9 mouse cellular contexts compared by ENCODE assay signal in the genomic region with DNA sequence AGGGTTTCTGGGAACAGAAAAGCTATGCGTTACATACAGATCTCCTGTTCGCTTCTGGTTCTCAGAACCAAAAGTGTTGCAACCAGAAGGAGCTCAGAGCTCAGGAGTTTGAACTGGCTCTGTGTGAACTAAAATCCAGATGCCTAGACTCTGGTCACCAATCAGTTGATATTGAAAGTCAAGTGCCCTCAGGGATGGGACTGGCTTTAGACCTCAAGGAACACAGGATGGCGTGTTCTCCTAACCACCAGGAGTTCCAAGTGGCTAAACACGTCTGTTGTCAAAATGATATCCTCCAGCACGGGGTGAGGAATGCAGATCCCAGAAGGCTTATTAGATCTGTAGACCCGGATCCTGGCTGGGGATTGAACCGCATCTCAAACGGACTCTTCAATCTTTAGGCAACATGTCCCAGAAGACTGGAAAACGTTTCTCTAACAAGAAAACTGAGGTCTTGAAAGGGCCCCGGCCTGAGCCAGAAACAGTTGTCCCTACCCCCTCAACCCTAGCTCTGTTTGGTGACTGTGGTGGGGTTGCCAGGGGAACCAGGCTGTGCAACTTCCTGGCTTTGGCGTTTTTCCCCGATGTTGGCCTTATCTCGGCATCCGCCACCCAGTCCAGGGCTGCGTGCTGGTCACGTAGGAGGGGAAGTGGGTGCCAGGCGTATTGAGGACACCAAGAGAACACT. TPM values are rescaled to one million over a fixed set of nuclear protein-coding genes. Genes with fewer than 3 reads are reported as not detected.
A peak's percentile ranks its signal among the peaks of the same experiment; 100 is the strongest.
DNase-seq lines count a peak whose midpoint lies in the region; ATAC-seq and TF ChIP-seq lines count a peak whose summit lies in the region.
"Had no signal": no experiment of that assay in that cellular context is flagged by ENCODE, and none has a peak within 500 bp of the region (broad histone marks: within the 10 kb centered on the region; RNA-seq: fewer than 3 reads in every experiment).

No protein-coding gene starts in this region.

- 0 out of 2 replicates have a peak, but pooled peaks cover 7% of the 10 kb centered on the region for H3K4me1 ChIP-seq in hindbrain, embryonic 14.5 days (replicated peaks; ENCODE audit: control insufficient read depth, insufficient read depth, low read length)
- peaks cover 63% of the 10 kb centered on the region for H3K4me1 ChIP-seq in liver, embryonic 13.5 days (replicated peaks)
- H3K4me1 ChIP-seq in small intestine, adult 2 months (ENCODE audit: control insufficient read depth, insufficient read depth, insufficient read length, low read length), result peaks cover 22% of the 10 kb centered on the region

- DNase-seq in left cerebral cortex, adult 2 months (ENCODE audit: extremely low spot score in 1 of 2, low spot score in 2 of 2), result peak in 1 of 2 experiments; percentile 23
- no peak for DNase-seq in left cerebral cortex, postnatal 14 days (ENCODE audit: low spot score in 2 of 2)
- no peak for DNase-seq in hindbrain, embryonic 14.5 days (ENCODE audit: low spot score)
- peak; percentile 34 for DNase-seq in liver, embryonic 13.5 days
- no peak for DNase-seq in frontal cortex, postnatal 36 days (ENCODE audit: low spot score in 2 of 2)
- no peak for DNase-seq in adipocyte (ENCODE audit: low spot score)

- peak overlapping the region; percentile 16; the same call in 1 of the 2 replicates for H3K27ac ChIP-seq in left cerebral cortex, adult 2 months
- H3K27ac ChIP-seq in hindbrain, embryonic 14.5 days, result no peak overlapping the region
- peak overlapping the region; percentile 69 for H3K27ac ChIP-seq in liver, embryonic 13.5 days
- peak overlapping the region; percentile 81 for H3K27ac ChIP-seq in small intestine, adult 2 months (ENCODE audit: insufficient read depth, low read depth, low read length)
- H3K27ac ChIP-seq: neural tube, embryonic 12.5 days had no signal

- peak; percentile 77 for ATAC-seq in common myeloid progenitor, adult 5-6 weeks (replicated peaks; ENCODE audit: low read depth, poor library complexity, severe bottlenecking)
- peak; percentile 41; the same call in 1 of the 2 replicates for ATAC-seq in hindbrain, embryonic 14.5 days (ENCODE audit: low FRiP score)
- ATAC-seq in liver, embryonic 13.5 days (ENCODE audit: low read depth), result peak; percentile 66

- H3K4me2 ChIP-seq in hindbrain, embryonic 14.5 days (replicated peaks), result no peak overlapping the region
- H3K4me2 ChIP-seq in liver, embryonic 13.5 days, result peak overlapping the region; percentile 51

- no peak for TF ChIP-seq CTCF in left cerebral cortex, adult 2 months (IDR thresholded peaks at IDR 0.05)
- no peak for TF ChIP-seq CTCF in small intestine, adult 2 months (IDR thresholded peaks at IDR 0.05; ENCODE audit: extremely low read depth, insufficient read length, insufficient replicate concordance, low read depth, low read length)

- TF ChIP-seq POLR2A in small intestine, adult 2 months (IDR thresholded peaks at IDR 0.05; ENCODE audit: low read depth, low read length), result no peak

- peaks cover 7% of the 10 kb centered on the region; the same call in 1 of the 2 replicates for H3K9me3 ChIP-seq in hindbrain, embryonic 14.5 days (ENCODE audit: control insufficient read depth, low read length)
- no peaks in the 10 kb centered on the region for H3K9me3 ChIP-seq in liver, embryonic 13.5 days (replicated peaks)

- no peak overlapping the region for H3K4me3 ChIP-seq in left cerebral cortex, adult 2 months
- no peak overlapping the region for H3K4me3 ChIP-seq in hindbrain, embryonic 14.5 days (replicated peaks; ENCODE audit: low read length)
- peak overlapping the region; percentile 21 for H3K4me3 ChIP-seq in liver, embryonic 13.5 days (replicated peaks)
- H3K4me3 ChIP-seq in small intestine, adult 2 months (ENCODE audit: low read depth, low read length), result no peak overlapping the region
- H3K4me3 ChIP-seq: neural tube, embryonic 12.5 days had no signal

- WGBS in hindbrain, embryonic 14.5 days, result 72% methylated on average over 17 of the region's 17 CpGs
- WGBS in liver, embryonic 13.5 days (ENCODE audit: insufficient replicate concordance), result 9% methylated on average over 17 of the region's 17 CpGs
- 40% methylated on average over 17 of the region's 17 CpGs for WGBS in small intestine, adult 2 months

- no peaks in the 10 kb centered on the region for H3K36me3 ChIP-seq in hindbrain, embryonic 14.5 days (replicated peaks; ENCODE audit: control insufficient read depth, insufficient read depth)
- H3K36me3 ChIP-seq in liver, embryonic 13.5 days, result 0 out of 2 replicates have a peak, but pooled peaks cover 3% of the 10 kb centered on the region
- no peaks in the 10 kb centered on the region for H3K36me3 ChIP-seq in small intestine, adult 2 months (ENCODE audit: control insufficient read depth, insufficient read depth, low read length)
- H3K36me3 ChIP-seq: neural tube, embryonic 12.5 days had no signal

- no peak overlapping the region for H3K9ac ChIP-seq in hindbrain, embryonic 14.5 days
- no peak overlapping the region for H3K9ac ChIP-seq in liver, embryonic 13.5 days
- H3K9ac ChIP-seq: neural tube, embryonic 12.5 days had no signal

- intact Hi-C loops in left cerebral cortex, adult 2 months (cut with DNase I), result no loop called here
- intact Hi-C loops in left cerebral cortex, postnatal 14 days (cut with DNase I), result no loop called here

- no peaks in the 10 kb centered on the region for H3K27me3 ChIP-seq in hindbrain, embryonic 14.5 days (ENCODE audit: control insufficient read depth, insufficient read depth, low read length)
- H3K27me3 ChIP-seq in liver, embryonic 13.5 days, result no peaks in the 10 kb centered on the region
- no peaks in the 10 kb centered on the region for H3K27me3 ChIP-seq in small intestine, adult 2 months (ENCODE audit: control insufficient read depth, insufficient read depth, low read length)
- H3K27me3 ChIP-seq: neural tube, embryonic 12.5 days had no signal

RNA-seq across cellular contexts. Expression of gene Cfap45, which starts 6.9 kb away (rescaled TPM):
- 1 to 10 TPM; 4.5 to 5.2 TPM for total RNA-seq in left cerebral cortex, adult 2 months (2021)
- total RNA-seq in left cerebral cortex, postnatal 14 days (2021), result 1 to 10 TPM; 3.6 to 3.7 TPM
- total RNA-seq in common myeloid progenitor, adult 5-6 weeks (2017), result 0.32 and 2.0 TPM in 2 replicates
- 3.7 and 5.5 TPM in 2 replicates for polyA plus RNA-seq in hindbrain, embryonic 14.5 days (2014; fragmentation: Nextera tagmentation; extraction: Ambion mirVana)
- 0.17 and 0.44 TPM in 2 replicates for polyA plus RNA-seq in liver, embryonic 13.5 days (2015; fragmentation: Nextera tagmentation; extraction: Ambion mirVana)
- 0.29 and 1.3 TPM in 2 replicates for polyA plus RNA-seq in small intestine, adult 2 months (2012; rRNA removed)

RNA-seq across cellular contexts. Expression of gene Tagln2, which starts 13.8 kb away (rescaled TPM):
- total RNA-seq in left cerebral cortex, adult 2 months (2021), result 10 to 100 TPM in 1 of 2 experiments, 1 to 10 TPM in 1; 9.3 to 12.4 TPM
- 10 to 100 TPM; 12.3 to 15.1 TPM for total RNA-seq in left cerebral cortex, postnatal 14 days (2021)
- total RNA-seq in common myeloid progenitor, adult 5-6 weeks (2017), result 212 and 241 TPM in 2 replicates
- polyA plus RNA-seq in hindbrain, embryonic 14.5 days (2014; fragmentation: Nextera tagmentation; extraction: Ambion mirVana), result 53.0 and 62.6 TPM in 2 replicates
- polyA plus RNA-seq in liver, embryonic 13.5 days (2015; fragmentation: Nextera tagmentation; extraction: Ambion mirVana), result 127 and 145 TPM in 2 replicates
- polyA plus RNA-seq in small intestine, adult 2 months (2012; rRNA removed), result 149 and 284 TPM in 2 replicates

RNA-seq across cellular contexts. Expression of gene Igsf9, which starts 32.1 kb away (rescaled TPM):
- total RNA-seq in left cerebral cortex, adult 2 months (2021), result 10 to 100 TPM; 12.5 to 12.8 TPM
- 10 to 100 TPM; 10.9 to 15.2 TPM for total RNA-seq in left cerebral cortex, postnatal 14 days (2021)
- 0.14 and 2.2 TPM in 2 replicates for total RNA-seq in common myeloid progenitor, adult 5-6 weeks (2017)
- polyA plus RNA-seq in hindbrain, embryonic 14.5 days (2014; fragmentation: Nextera tagmentation; extraction: Ambion mirVana), result 27.6 and 28.5 TPM in 2 replicates
- 1.6 and 2.5 TPM in 2 replicates for polyA plus RNA-seq in liver, embryonic 13.5 days (2015; fragmentation: Nextera tagmentation; extraction: Ambion mirVana)
- polyA plus RNA-seq in small intestine, adult 2 months (2012; rRNA removed), result 145 and 516 TPM in 2 replicates

RNA-seq across cellular contexts. Expression of gene Slamf9, which starts 38.5 kb away (rescaled TPM):
- under 1 TPM; 0.70 to 0.79 TPM for total RNA-seq in left cerebral cortex, adult 2 months (2021)
- under 1 TPM; 0.53 to 0.93 TPM for total RNA-seq in left cerebral cortex, postnatal 14 days (2021)
- not detected in 2 replicates for total RNA-seq in common myeloid progenitor, adult 5-6 weeks (2017)
- polyA plus RNA-seq in hindbrain, embryonic 14.5 days (2014; fragmentation: Nextera tagmentation; extraction: Ambion mirVana), result 0.15 and 0.26 TPM in 2 replicates
- polyA plus RNA-seq in liver, embryonic 13.5 days (2015; fragmentation: Nextera tagmentation; extraction: Ambion mirVana), result 1.5 and 1.9 TPM in 2 replicates
- 2.1 TPM in 2 replicates for polyA plus RNA-seq in small intestine, adult 2 months (2012; rRNA removed)

RNA-seq across cellular contexts. Expression of gene Vsig8, which starts 42.1 kb away (rescaled TPM):
- total RNA-seq in left cerebral cortex, adult 2 months (2021), result under 1 TPM; 0.23 to 0.26 TPM
- total RNA-seq in left cerebral cortex, postnatal 14 days (2021), result under 1 TPM in 1 of 2 experiments, not detected in 1; 0.95 TPM
- total RNA-seq in common myeloid progenitor, adult 5-6 weeks (2017), result not detected in 2 replicates
- polyA plus RNA-seq in hindbrain, embryonic 14.5 days (2014; fragmentation: Nextera tagmentation; extraction: Ambion mirVana), result 0.75 and 0.90 TPM in 2 replicates
- polyA plus RNA-seq in liver, embryonic 13.5 days (2015; fragmentation: Nextera tagmentation; extraction: Ambion mirVana), result not detected in 2 replicates
- polyA plus RNA-seq in small intestine, adult 2 months (2012; rRNA removed), result 0.35 and 1.0 TPM in 2 replicates

Comparison
In these comparisons a context has a peak if more than half of its experiments do, and no peak if none do; other contexts are left out.
1. RNA of gene Tagln2, which starts 13.8 kb away (total RNA-seq): 212 to 241 TPM in common myeloid progenitor, adult 5-6 weeks; 12.3 to 15.1 TPM in left cerebral cortex, postnatal 14 days and 9.3 to 12.4 TPM in left cerebral cortex, adult 2 months; every median in the first group is over 10 times any median in the second.
2. Peak in every context shown above with its lines, with median percentiles within 50 percentile points of each other: ATAC-seq.